Mouse (Mus musculus): ENCODE measurements around the gene Rae1. TPM values are rescaled to one million over a fixed set of nuclear protein-coding genes. Genes with fewer than 3 reads are reported as not detected.

Gene Rae1
- polyA plus RNA-seq, 1 experiment from 2014 or later, result 150 TPM

Other genes starting within 250 kb of the Rae1 start
- gene Bmp7, start 59.8 kb upstream of the Rae1 start, polyA plus RNA-seq (2016; fragmentation: Nextera tagmentation; extraction: Ambion mirVana), result 28.4 and 30.1 TPM in 2 replicates
- gene Spo11, start 22.4 kb upstream of the Rae1 start, polyA plus RNA-seq (2016; fragmentation: Nextera tagmentation; extraction: Ambion mirVana), result 1.2 and 2.9 TPM in 2 replicates
- 37.9 and 39.5 TPM in 2 replicates for gene Rbm38, start 20.4 kb downstream of the Rae1 start, polyA plus RNA-seq (2016; fragmentation: Nextera tagmentation; extraction: Ambion mirVana)
- 0.12 TPM in 1 of 2 replicates, not detected in the other for gene Ctcfl, start 119.4 kb downstream of the Rae1 start, polyA plus RNA-seq (2016; fragmentation: Nextera tagmentation; extraction: Ambion mirVana)
- gene Pck1, start 152.9 kb downstream of the Rae1 start, polyA plus RNA-seq (2016; fragmentation: Nextera tagmentation; extraction: Ambion mirVana), result 0.10 TPM in 1 of 2 replicates, not detected in the other
- 0.39 TPM in 1 of 2 replicates, not detected in the other for gene Zbp1, start 218.8 kb downstream of the Rae1 start, polyA plus RNA-seq (2016; fragmentation: Nextera tagmentation; extraction: Ambion mirVana)

Measured in embryonic facial prominence, embryonic 12.5 days (tissue).